Mouse (Mus musculus) ZHBTc4 (cell line): ENCODE measurements at regions not wholly inside any gene's neighbourhood (a gene's known extent, or its start where the extent isn't known, plus 50 kb on each side); places are given as distances from the start of the nearest gene placed in this dataset.

ENCODE experiments used
- DNase-seq: peaks from one replicate; pipeline ENCODE4 v3.0.0-alpha.2; 2011; ENCODE audit warnings: low read depth, low spot score

GRCm38 (mm10) chr8:103270815-103271553 is 485.5 kb upstream of the Cdh11 start:
- DNase-seq: no peak

GRCm38 (mm10) chr8:103272305-103273079 is 487.1 kb upstream of the Cdh11 start:
- DNase-seq: no peak

GRCm38 (mm10) chr8:103273476-103273875 is 488.0 kb upstream of the Cdh11 start:
- DNase-seq: no peak

GRCm38 (mm10) chr8:103281801-103282200 is 496.4 kb upstream of the Cdh11 start:
- DNase-seq: no peak

GRCm38 (mm10) chr8:103288561-103288974 is 503.1 kb upstream of the Cdh11 start:
- no peak for DNase-seq

GRCm38 (mm10) chr8:103292896-103293295 is 507.5 kb upstream of the Cdh11 start:
- no peak for DNase-seq

- DNase-seq: no peak
Measured at GRCm38 (mm10) chr8:103306476-103307183, 521.2 kb upstream of the Cdh11 start.

GRCm38 (mm10) chr8:103313576-103313975 is 528.1 kb upstream of the Cdh11 start:
- no peak for DNase-seq

GRCm38 (mm10) chr8:103314279-103315022 is 529.0 kb upstream of the Cdh11 start:
- DNase-seq: no peak

GRCm38 (mm10) chr8:103315742-103316141 is 530.3 kb upstream of the Cdh11 start:
- no peak for DNase-seq

- DNase-seq: no peak
Measured at GRCm38 (mm10) chr8:103316691-103317091, 531.2 kb upstream of the Cdh11 start.

- no peak for DNase-seq
Measured at GRCm38 (mm10) chr8:103317149-103317725, 531.8 kb upstream of the Cdh11 start.

GRCm38 (mm10) chr8:103324016-103324665 is 538.7 kb upstream of the Cdh11 start:
- no peak for DNase-seq

GRCm38 (mm10) chr8:103331415-103331814 is 546.0 kb upstream of the Cdh11 start:
- DNase-seq: no peak

- DNase-seq: no peak
Measured at GRCm38 (mm10) chr8:103337314-103337713, 551.9 kb upstream of the Cdh11 start.

GRCm38 (mm10) chr8:103339042-103339441 is 553.6 kb upstream of the Cdh11 start:
- DNase-seq: no peak

- no peak for DNase-seq
Measured at GRCm38 (mm10) chr8:103339951-103340350, 554.5 kb upstream of the Cdh11 start.

- no peak for DNase-seq
Measured at GRCm38 (mm10) chr8:103343891-103344290, 558.4 kb upstream of the Cdh11 start.

- DNase-seq: no peak
Measured at GRCm38 (mm10) chr8:103344871-103345270, 559.4 kb upstream of the Cdh11 start.

GRCm38 (mm10) chr8:103347158-103347871 is 561.9 kb upstream of the Cdh11 start:
- no peak for DNase-seq
